Mouse (Mus musculus) bone marrow macrophage, adult 2 months (primary cell): ENCODE measurements at regions not wholly inside any gene's neighbourhood (a gene's known extent, or its start where the extent isn't known, plus 50 kb on each side); places are given as distances from the start of the nearest gene placed in this dataset.

Experiments used
- CTCF ChIP-seq: IDR thresholded peaks from 2 replicates; pipeline ENCODE4 v1.5.1; 2012; ENCODE audit warnings: low read depth, mild to moderate bottlenecking, low read length, moderate library complexity
- POLR2A ChIP-seq: IDR thresholded peaks from 2 replicates; pipeline ENCODE4 v1.6.1; 2012; ENCODE audit warnings: mild to moderate bottlenecking, low read depth, low read length, borderline replicate concordance

- TF ChIP-seq CTCF (no peak), POLR2A (no peak)
Measured at GRCm38 (mm10) chr8:8499921-8500320, 161.1 kb downstream of the Efnb2 start.
